Mouse (Mus musculus): ENCODE results near the gene Ccpg1os. TPM values are rescaled to one million over a fixed set of nuclear protein-coding genes. Genes with fewer than 3 reads are reported as not detected.
A peak's percentile ranks its signal among the peaks of the same experiment; 100 is the strongest.

The Ccpg1os gene
- 1.9 and 4.7 TPM in 2 replicates for polyA plus RNA-seq (2011; ENCODE audit: insufficient read depth, insufficient read length, low replicate concordance, missing spikeins)

- Histone ChIP-seq H3K27ac (ENCODE audit: control insufficient read depth, insufficient read depth, low read depth, low read length, poor library complexity) (peak within 1 kb of the TSS; percentile 96), H3K4me3 (replicated peaks; ENCODE audit: control insufficient read depth, low read depth, low read length) (peak within 1 kb of the TSS; percentile 94), H3K4me1 (ENCODE audit: control insufficient read depth, insufficient read depth, low read length) (no peaks in the 10 kb centered on the region; the same call in 1 of the 2 replicates)
- under 1% methylated on average over 88 of the region's 88 CpGs for WGBS
- TF ChIP-seq POLR2A (IDR thresholded peaks at IDR 0.05; ENCODE audit: borderline replicate concordance, control insufficient read depth, low read depth, low read length), result peak; percentile 91
- peak; percentile 12; the same call in 1 of the 2 replicates for TF ChIP-seq CTCF (IDR thresholded peaks at IDR 0.05; ENCODE audit: control insufficient read depth, insufficient read depth, low read length)
Measured at GRCm38 (mm10) chr9:72985250-72986220, at the start of gene Ccpg1os, which contains the start of gene Ccpg1. TSS of gene Ccpg1os (minus strand) at chr9:72985382. TSS of gene Ccpg1 (plus strand) at chr9:72985429.

GRCm38 (mm10) chr9:73033406-73033805, 48.2 kb upstream of the Ccpg1os start:
- no peak overlapping the region for H3K4me3 ChIP-seq (replicated peaks; ENCODE audit: control insufficient read depth, low read depth, low read length)
- WGBS, result 93% methylated on average over 1 of the region's 1 CpGs
- no peak overlapping the region for H3K27ac ChIP-seq (ENCODE audit: control insufficient read depth, insufficient read depth, low read depth, low read length, poor library complexity)
- peaks cover 2% of the 10 kb centered on the region; the same call in 1 of the 2 replicates for H3K4me1 ChIP-seq (ENCODE audit: control insufficient read depth, insufficient read depth, low read length)
- TF ChIP-seq CTCF (IDR thresholded peaks at IDR 0.05; ENCODE audit: control insufficient read depth, insufficient read depth, low read length), result no peak
- TF ChIP-seq POLR2A (IDR thresholded peaks at IDR 0.05; ENCODE audit: borderline replicate concordance, control insufficient read depth, low read depth, low read length), result no peak

- TF ChIP-seq POLR2A (IDR thresholded peaks at IDR 0.05; ENCODE audit: borderline replicate concordance, control insufficient read depth, low read depth, low read length) (no peak), CTCF (IDR thresholded peaks at IDR 0.05; ENCODE audit: control insufficient read depth, insufficient read depth, low read length) (no peak)
- Histone ChIP-seq H3K4me3 (replicated peaks; ENCODE audit: control insufficient read depth, low read depth, low read length) (no peak overlapping the region), H3K4me1 (ENCODE audit: control insufficient read depth, insufficient read depth, low read length) (peaks cover 2% of the 10 kb centered on the region; the same call in 1 of the 2 replicates), H3K27ac (ENCODE audit: control insufficient read depth, insufficient read depth, low read depth, low read length, poor library complexity) (peak overlapping the region; percentile 51)
- WGBS, result 74% methylated on average over 4 of the region's 4 CpGs
Measured at GRCm38 (mm10) chr9:73031421-73031820, 46.2 kb upstream of the Ccpg1os start.

- Histone ChIP-seq H3K4me1 (ENCODE audit: control insufficient read depth, insufficient read depth, low read length) (peaks cover 2% of the 10 kb centered on the region; the same call in 1 of the 2 replicates), H3K27ac (ENCODE audit: control insufficient read depth, insufficient read depth, low read depth, low read length, poor library complexity) (peak overlapping the region; percentile 26; the same call in 1 of the 2 replicates), H3K4me3 (replicated peaks; ENCODE audit: control insufficient read depth, low read depth, low read length) (no peak overlapping the region)
- 49% methylated on average over 1 of the region's 1 CpGs for WGBS
- TF ChIP-seq POLR2A (IDR thresholded peaks at IDR 0.05; ENCODE audit: borderline replicate concordance, control insufficient read depth, low read depth, low read length) (no peak), CTCF (IDR thresholded peaks at IDR 0.05; ENCODE audit: control insufficient read depth, insufficient read depth, low read length) (no peak)
Measured at GRCm38 (mm10) chr9:73030443-73030842, 45.3 kb upstream of the Ccpg1os start.

GRCm38 (mm10) chr9:73025818-73026636, 40.8 kb upstream of the Ccpg1os start:
- Histone ChIP-seq H3K4me3 (replicated peaks; ENCODE audit: control insufficient read depth, low read depth, low read length) (no peak overlapping the region), H3K4me1 (ENCODE audit: control insufficient read depth, insufficient read depth, low read length) (no peaks in the 10 kb centered on the region; the same call in 1 of the 2 replicates), H3K27ac (ENCODE audit: control insufficient read depth, insufficient read depth, low read depth, low read length, poor library complexity) (no peak overlapping the region)
- TF ChIP-seq CTCF (IDR thresholded peaks at IDR 0.05; ENCODE audit: control insufficient read depth, insufficient read depth, low read length) (no peak), POLR2A (IDR thresholded peaks at IDR 0.05; ENCODE audit: borderline replicate concordance, control insufficient read depth, low read depth, low read length) (no peak)
- WGBS, result 73% methylated on average over 17 of the region's 17 CpGs

- Histone ChIP-seq H3K4me1 (ENCODE audit: control insufficient read depth, insufficient read depth, low read length) (no peaks in the 10 kb centered on the region), H3K4me3 (replicated peaks; ENCODE audit: control insufficient read depth, low read depth, low read length) (no peak overlapping the region), H3K27ac (ENCODE audit: control insufficient read depth, insufficient read depth, low read depth, low read length, poor library complexity) (no peak overlapping the region)
- whole genome bisulfite sequencing, result 87% methylated on average over 5 of the region's 5 CpGs
- TF ChIP-seq CTCF (IDR thresholded peaks at IDR 0.05; ENCODE audit: control insufficient read depth, insufficient read depth, low read length) (no peak), POLR2A (IDR thresholded peaks at IDR 0.05; ENCODE audit: borderline replicate concordance, control insufficient read depth, low read depth, low read length) (no peak)
Measured at GRCm38 (mm10) chr9:73020566-73021097, 35.5 kb upstream of the Ccpg1os start.

- Histone ChIP-seq H3K4me3 (replicated peaks; ENCODE audit: control insufficient read depth, low read depth, low read length) (no peak overlapping the region), H3K27ac (ENCODE audit: control insufficient read depth, insufficient read depth, low read depth, low read length, poor library complexity) (no peak overlapping the region), H3K4me1 (ENCODE audit: control insufficient read depth, insufficient read depth, low read length) (no peaks in the 10 kb centered on the region)
- TF ChIP-seq POLR2A (IDR thresholded peaks at IDR 0.05; ENCODE audit: borderline replicate concordance, control insufficient read depth, low read depth, low read length) (no peak), CTCF (IDR thresholded peaks at IDR 0.05; ENCODE audit: control insufficient read depth, insufficient read depth, low read length) (no peak)
- 84% methylated on average over 10 of the region's 10 CpGs for WGBS
Measured at GRCm38 (mm10) chr9:73019841-73020240, 34.7 kb upstream of the Ccpg1os start.

Data from bone marrow, adult 2 months (tissue).